Mouse (Mus musculus) CH12.LX (cell line): ENCODE data around the gene Alkbh4. TPM values are rescaled to one million over a fixed set of nuclear protein-coding genes. Genes with fewer than 3 reads are reported as not detected.

Experiments
- DNase-seq: peaks from one replicate; pipeline ENCODE4 v3.0.0-alpha.2; 2013; ENCODE audit errors: extremely low read depth
- H3K27ac ChIP-seq: 2 replicates; pipeline ENCODE4 v1.5.1; 2012; ENCODE audit warnings: low read depth, mild to moderate bottlenecking, control low read depth, moderate library complexity; ENCODE audit not compliant: insufficient read depth
- H3K27me3 ChIP-seq: replicated peaks from 2 replicates; pipeline ENCODE3; 2012; ENCODE audit warnings: inconsistent platforms
- H3K36me3 ChIP-seq, 2 experiments: replicated peaks in 1 of 2; 2 replicates each; pipeline versions ENCODE3 to v1.6.1; 2012; ENCODE audit warnings: inconsistent platforms in 1 of 2, low read length in 1 of 2, mild to moderate bottlenecking in 1 of 2, mixed read lengths in 1 of 2, moderate library complexity in 1 of 2; ENCODE audit not compliant: control insufficient read depth in 1 of 2, insufficient read depth in 1 of 2
- H3K4me1 ChIP-seq, 2 experiments: 2 replicates each; pipeline ENCODE4 v1.6.1; 2012; ENCODE audit warnings: inconsistent platforms in 1 of 2, moderate library complexity in 1 of 2; ENCODE audit not compliant: insufficient read depth in 2 of 2, control insufficient read depth in 1 of 2
- H3K4me2 ChIP-seq: 2 replicates; pipeline ENCODE4 v1.6.1; 2012; ENCODE audit warnings: low read depth, mild to moderate bottlenecking, control low read depth; ENCODE audit not compliant: poor library complexity, insufficient read depth, severe bottlenecking
- H3K4me3 ChIP-seq, 3 experiments: fragments of 150-350 bp in 1 of 3; sonication (generic) in 1 of 3; replicated peaks in 1 of 3; 2 replicates each; pipeline versions ENCODE3 to v1.5.1; 2011 to 2012; ENCODE audit warnings: low read depth in 2 of 3, low read length in 2 of 3, mild to moderate bottlenecking in 2 of 3, moderate library complexity in 2 of 3, control low read depth in 1 of 3, improper control_type of control experiment in 1 of 3, inconsistent platforms in 1 of 3, mixed read lengths in 1 of 3; ENCODE audit not compliant: poor library complexity in 1 of 3
- H3K79me2 ChIP-seq: replicated peaks from 2 replicates; pipeline ENCODE4 v1.6.1; 2012; ENCODE audit warnings: mild to moderate bottlenecking, moderate library complexity; ENCODE audit not compliant: control insufficient read depth, poor library complexity, insufficient read depth, severe bottlenecking; ENCODE audit errors: extremely low read depth
- H3K9ac ChIP-seq: 2 replicates; pipeline ENCODE4 v1.6.1; 2012; ENCODE audit warnings: low read depth, mild to moderate bottlenecking, control low read depth, moderate library complexity; ENCODE audit not compliant: insufficient read depth
- H3K9me3 ChIP-seq: replicated peaks from 2 replicates; pipeline ENCODE3; 2012; ENCODE audit warnings: low read length, inconsistent platforms, mixed read lengths
- BHLHE40 ChIP-seq: IDR thresholded peaks from 2 replicates; pipeline ENCODE4 v1.6.1; 2011; ENCODE audit warnings: mild to moderate bottlenecking, low read depth, low read length, improper control_type of control experiment
- CHD1 ChIP-seq: IDR thresholded peaks from 2 replicates; pipeline ENCODE4 v1.6.1; 2012; ENCODE audit warnings: low read depth, low read length, improper control_type of control experiment, inconsistent platforms
- CHD2 ChIP-seq: IDR thresholded peaks from 2 replicates; pipeline ENCODE4 v1.6.1; 2011; ENCODE audit warnings: low read length, improper control_type of control experiment
- CTCF ChIP-seq, 2 experiments: IDR thresholded peaks in 1 of 2; conservative IDR thresholded peaks in 1 of 2; 2 replicates each; pipeline ENCODE4 v1.5.1; 2011 to 2012; ENCODE audit warnings: low read depth in 2 of 2, low read length in 2 of 2, improper control_type of control experiment in 1 of 2, inconsistent platforms in 1 of 2, mild to moderate bottlenecking in 1 of 2, moderate library complexity in 1 of 2
- E2F4 ChIP-seq: IDR thresholded peaks from 2 replicates; pipeline ENCODE4 v1.6.1; 2011; ENCODE audit warnings: low read depth, low read length, improper control_type of control experiment; ENCODE audit not compliant: insufficient replicate concordance
- ELF1 ChIP-seq: IDR thresholded peaks from 2 replicates; pipeline ENCODE4 v1.6.1; 2014; ENCODE audit warnings: low read depth, mild to moderate bottlenecking, inconsistent platforms, low read length, improper control_type of control experiment
- EP300 ChIP-seq: IDR thresholded peaks from 2 replicates; pipeline ENCODE4 v1.6.1; 2011; ENCODE audit warnings: low read length, improper control_type of control experiment
- ETS1 ChIP-seq: conservative IDR thresholded peaks from 2 replicates; pipeline ENCODE4 v1.6.1; 2012; ENCODE audit warnings: low read depth, mild to moderate bottlenecking, inconsistent platforms, low read length, improper control_type of control experiment, moderate library complexity
- GABPA ChIP-seq: IDR thresholded peaks from 2 replicates; pipeline ENCODE4 v1.6.1; 2012; ENCODE audit warnings: low read depth, low read length, improper control_type of control experiment, inconsistent platforms; ENCODE audit not compliant: insufficient replicate concordance
- HCFC1 ChIP-seq: IDR thresholded peaks from 2 replicates; pipeline ENCODE4 v1.6.1; 2012; ENCODE audit warnings: low read depth, mild to moderate bottlenecking, inconsistent platforms, low read length, improper control_type of control experiment
- IRF4 ChIP-seq: IDR thresholded peaks from 2 replicates; pipeline ENCODE4 v1.6.1; 2014; ENCODE audit warnings: low read depth, mild to moderate bottlenecking, inconsistent platforms, low read length, improper control_type of control experiment
- JUN ChIP-seq: IDR thresholded peaks from 2 replicates; pipeline ENCODE4 v1.6.1; 2011; ENCODE audit warnings: low read depth, mild to moderate bottlenecking, low read length, improper control_type of control experiment, moderate library complexity; ENCODE audit not compliant: insufficient read depth
- JUND ChIP-seq: conservative IDR thresholded peaks from 2 replicates; pipeline ENCODE4 v1.6.1; 2011; ENCODE audit warnings: low read depth, low read length, improper control_type of control experiment
- KAT2A ChIP-seq: IDR thresholded peaks from 2 replicates; pipeline ENCODE4 v1.6.1; 2012; ENCODE audit warnings: low read length, improper control_type of control experiment, inconsistent platforms; ENCODE audit not compliant: insufficient replicate concordance
- MAFK ChIP-seq: IDR thresholded peaks from 2 replicates; pipeline ENCODE4 v1.6.1; 2011; ENCODE audit warnings: low read length, improper control_type of control experiment; ENCODE audit not compliant: insufficient replicate concordance
- MAX ChIP-seq: IDR thresholded peaks from 2 replicates; pipeline ENCODE4 v1.6.1; 2011; ENCODE audit warnings: low read length, improper control_type of control experiment
- MAZ ChIP-seq: IDR thresholded peaks from 2 replicates; pipeline ENCODE4 v1.6.1; 2012; ENCODE audit warnings: low read depth, mild to moderate bottlenecking, inconsistent platforms, low read length, improper control_type of control experiment, moderate library complexity
- MEF2A ChIP-seq: IDR thresholded peaks from 2 replicates; pipeline ENCODE4 v1.6.1; 2014; ENCODE audit warnings: low read depth, mild to moderate bottlenecking, inconsistent platforms, low read length, improper control_type of control experiment, borderline replicate concordance
- MXI1 ChIP-seq: IDR thresholded peaks from 2 replicates; pipeline ENCODE4 v1.6.1; 2011; ENCODE audit warnings: mild to moderate bottlenecking, low read depth, low read length, improper control_type of control experiment
- MYC ChIP-seq: IDR thresholded peaks from 2 replicates; pipeline ENCODE4 v1.6.1; 2011; ENCODE audit warnings: low read depth, mild to moderate bottlenecking, improper control_type of control experiment, low read length
- NELFE ChIP-seq: IDR thresholded peaks from 2 replicates; pipeline ENCODE4 v1.6.1; 2011; ENCODE audit warnings: low read depth, low read length, improper control_type of control experiment
- NRF1 ChIP-seq: IDR thresholded peaks from 2 replicates; pipeline ENCODE4 v1.6.1; 2014; ENCODE audit warnings: low read depth, mild to moderate bottlenecking, inconsistent platforms, low read length, improper control_type of control experiment, moderate library complexity
- PAX5 ChIP-seq: IDR thresholded peaks from 2 replicates; pipeline ENCODE4 v1.6.1; 2012; ENCODE audit warnings: low read length, inconsistent platforms, mixed read lengths
- POLR2A ChIP-seq: IDR thresholded peaks from 2 replicates; pipeline ENCODE4 v1.6.1; 2011; ENCODE audit warnings: low read depth, mild to moderate bottlenecking, improper control_type of control experiment, low read length
- POLR2AphosphoS2 ChIP-seq: IDR thresholded peaks from 2 replicates; pipeline ENCODE4 v1.6.1; 2011; ENCODE audit warnings: low read depth, low read length, improper control_type of control experiment
- RAD21 ChIP-seq: IDR thresholded peaks from 2 replicates; pipeline ENCODE4 v1.6.1; 2011; ENCODE audit warnings: low read depth, mild to moderate bottlenecking, low read length, improper control_type of control experiment, moderate library complexity
- RCOR1 ChIP-seq: conservative IDR thresholded peaks from 2 replicates; pipeline ENCODE4 v1.6.1; 2012; ENCODE audit warnings: low read depth, mild to moderate bottlenecking, inconsistent platforms, low read length, improper control_type of control experiment
- SIN3A ChIP-seq: IDR thresholded peaks from 2 replicates; pipeline ENCODE4 v1.6.1; 2012; ENCODE audit warnings: low read length, improper control_type of control experiment, inconsistent platforms
- SMC3 ChIP-seq: IDR thresholded peaks from 2 replicates; pipeline ENCODE4 v1.6.1; 2011; ENCODE audit warnings: low read depth, low read length, improper control_type of control experiment
- TBP ChIP-seq: conservative IDR thresholded peaks from 2 replicates; pipeline ENCODE4 v1.6.1; 2011; ENCODE audit warnings: low read depth, low read length, improper control_type of control experiment
- TCF12 ChIP-seq: IDR thresholded peaks from 2 replicates; pipeline ENCODE4 v1.6.1; 2014; ENCODE audit warnings: low read depth, mild to moderate bottlenecking, inconsistent platforms, low read length, improper control_type of control experiment
- UBTF ChIP-seq: IDR thresholded peaks from 2 replicates; pipeline ENCODE4 v1.6.1; 2012; ENCODE audit warnings: low read depth, mild to moderate bottlenecking, inconsistent platforms, low read length, improper control_type of control experiment, moderate library complexity
- USF1 ChIP-seq: IDR thresholded peaks from 2 replicates; pipeline ENCODE4 v1.6.1; 2014; ENCODE audit warnings: low read depth, mild to moderate bottlenecking, inconsistent platforms, low read length, improper control_type of control experiment
- USF2 ChIP-seq: conservative IDR thresholded peaks from 2 replicates; pipeline ENCODE4 v1.6.1; 2011; ENCODE audit warnings: low read depth, low read length, improper control_type of control experiment
- ZC3H11A ChIP-seq: IDR thresholded peaks from 2 replicates; pipeline ENCODE4 v1.6.1; 2012; ENCODE audit warnings: low read depth, mild to moderate bottlenecking, inconsistent platforms, low read length, improper control_type of control experiment
- ZKSCAN1 ChIP-seq: IDR thresholded peaks from 2 replicates; pipeline ENCODE4 v1.6.1; 2012; ENCODE audit warnings: low read depth, inconsistent platforms, low read length, improper control_type of control experiment, borderline replicate concordance
- ZMIZ1 ChIP-seq: IDR thresholded peaks from 2 replicates; pipeline ENCODE4 v1.6.1; 2012; ENCODE audit warnings: low read depth, mild to moderate bottlenecking, inconsistent platforms, low read length, improper control_type of control experiment
- ZNF384 ChIP-seq: IDR thresholded peaks from 2 replicates; pipeline ENCODE4 v1.6.1; 2012; ENCODE audit warnings: low read depth, low read length, improper control_type of control experiment, inconsistent platforms
- dilution Hi-C: fragments of 300-500 bp; cut with MboI; formaldehyde crosslinking; loops from 2 replicates; pipeline ENCODE4 v1.14.3; 2020; ENCODE audit warnings: low sequenced_read_pairs; ENCODE audit not compliant: extremely low pct_unique_long_range_greater_than_20kb, extremely low pct_ligation_motif_present
- in situ Hi-C: fragments of 300-500 bp; cut with MboI; formaldehyde crosslinking; loops from 3 replicates; pipeline ENCODE4 v1.14.3; 2019; ENCODE audit warnings: low sequenced_read_pairs, low pct_ligation_motif_present, low pct_unique_long_range_greater_than_20kb, mixed read lengths
- polyA plus RNA-seq: library from polyadenylated mRNA; unstranded; fragments of >175 nt; gene quantifications from 2 replicates; pipeline ENCODE4 v1.2.1, GENCODE M21; 2012; ENCODE audit warnings: low read depth; ENCODE audit not compliant: insufficient read length
- total RNA-seq, 2 experiments: library from RNA; depleted of rRNA; stranded (reverse); fragments of 300-350 nt in 1 of 2; fragments of >200 nt in 1 of 2; gene quantifications; 2 replicates each; pipeline ENCODE4 v1.2.3; 2012 to 2014

Alkbh4 gene
- total and polyA plus RNA-seq, 3 experiments = 12.2 to 15.9 (median 12.9) TPM

DNA sequence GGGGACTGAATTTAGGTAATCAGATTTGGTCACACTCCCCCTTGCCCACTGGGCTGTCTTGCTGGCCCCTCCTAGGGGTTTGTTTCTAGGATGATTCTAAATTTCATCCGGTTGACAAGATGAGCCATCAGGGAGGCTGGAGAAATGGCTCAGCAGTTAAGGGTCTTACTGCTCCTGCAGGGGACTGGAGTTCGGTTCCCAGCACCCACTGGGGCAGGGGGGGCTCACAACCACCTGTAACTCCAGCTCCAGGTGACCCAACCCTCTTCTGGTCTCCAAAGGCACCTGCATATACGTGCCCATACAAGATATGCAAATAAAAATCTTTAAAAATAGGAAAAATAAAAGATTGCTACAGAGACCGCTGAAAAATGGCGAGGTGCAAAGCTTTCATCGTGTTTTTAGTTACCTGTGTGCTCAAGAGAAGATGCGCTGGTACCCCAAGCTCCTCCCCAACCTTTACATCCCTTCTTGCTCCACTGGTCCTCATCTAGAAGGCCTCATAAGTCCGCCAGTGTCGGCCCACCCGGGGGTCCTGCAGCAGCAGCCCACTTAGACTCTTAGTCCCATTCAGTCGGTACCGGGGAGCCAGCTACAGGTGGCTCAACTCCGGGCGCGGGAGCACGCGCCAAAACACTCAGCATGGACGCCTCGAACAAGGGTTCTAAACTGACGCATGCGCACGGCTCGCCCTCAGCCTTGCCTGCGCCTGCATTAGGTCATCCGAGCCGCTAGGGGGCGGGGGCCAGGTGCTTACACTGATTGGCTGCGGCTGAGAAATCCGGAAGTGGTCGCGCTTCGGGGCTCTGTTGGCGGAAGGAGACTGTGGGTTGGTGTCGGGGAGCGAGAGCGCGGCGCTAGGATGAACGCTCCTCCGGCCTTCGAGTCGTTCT is 19.8 kb upstream of the Alkbh4 start, which contains the start of gene Polr2j:
TSS of gene Polr2j (plus strand) at position 741 of the 893 bp plus-strand sequence.
- Histone ChIP-seq H3K4me3 (peak within 1 kb of the TSS; percentile 73 to 93 (median 89)), H3K9ac (peak within 1 kb of the TSS; percentile 61), H3K4me2 (peak within 1 kb of the TSS; percentile 75), H3K36me3 (peaks cover 13 to 35% of the 10 kb centered on the region in 2 experiments), H3K9me3 (no peaks in the 10 kb centered on the region), H3K79me2 (peaks cover 21% of the 10 kb centered on the region), H3K4me1 (peaks cover 10 to 28% of the 10 kb centered on the region in 2 experiments; a peak in 3 of 4 replicates), H3K27me3 (peaks cover 1% of the 10 kb centered on the region), H3K27ac (no peak within 1 kb of the TSS)
- peak; percentile 98 for DNase-seq
- in situ Hi-C loops (no loop called here), dilution Hi-C loops (no loop called here)
- TF ChIP-seq ZKSCAN1 (no peak), POLR2AphosphoS2 (peak; percentile 24; the same call in 1 of the 2 replicates), TCF12 (peak; percentile 92), JUN (no peak), SIN3A (peak; percentile 92), IRF4 (no peak; the same call in 1 of the 2 replicates), RAD21 (no peak), NRF1 (peak; percentile 100), BHLHE40 (no peak; the same call in 1 of the 2 replicates), ELF1 (peak; percentile 97), MAFK (no peak), MXI1 (peak; percentile 81), PAX5 (no peak), TBP (peak; percentile 73; the same call in 1 of the 2 replicates), ZMIZ1 (no peak; the same call in 1 of the 2 replicates), CHD1 (no peak), MAZ (no peak), RCOR1 (no peak), USF2 (no peak; the same call in 1 of the 2 replicates), E2F4 (peak; percentile 57; the same call in 1 of the 2 replicates), ZC3H11A (no peak), CTCF (conservative IDR thresholded peaks at IDR 0.05 in 1 of 2, IDR thresholded peaks at IDR 0.05 in 1 of 2; ENCODE audit: low read depth in 2 of 2, low read length in 2 of 2) (peak; percentile 61 to 95; a peak in 3 of 4 replicates), ZNF384 (no peak), NELFE (peak; percentile 97), MYC (peak; percentile 48; the same call in 1 of the 2 replicates), KAT2A (peak; percentile 77; the same call in 1 of the 2 replicates), CHD2 (no peak), MEF2A (peak; percentile 87), SMC3 (no peak; the same call in 1 of the 2 replicates), GABPA (peak; percentile 98), MAX (peak; percentile 79; the same call in 1 of the 2 replicates), POLR2A (peak; percentile 95), USF1 (no peak), HCFC1 (peak; percentile 94), JUND (no peak), EP300 (no peak), UBTF (no peak), ETS1 (no peak)
